Mouse (Mus musculus) hindbrain, embryonic 15.5 days (tissue): ENCODE data around the gene Mrpl45. TPM values are rescaled to one million over a fixed set of nuclear protein-coding genes. Genes with fewer than 3 reads are reported as not detected.
A peak's percentile ranks its signal among the peaks of the same experiment; 100 is the strongest.

Experiments
- ATAC-seq: fragments of 200-750 bp; cut with Nextera tagmentation; 2 replicates; pipeline ENCODE4 v1.8.0; 2017; ENCODE audit warnings: low read depth, moderate number of reproducible peaks, moderate TSS enrichment; ENCODE audit not compliant: low FRiP score
- H3K27ac ChIP-seq: fragments of 300-500 bp; sonication (generic); replicated peaks from 2 replicates; pipeline ENCODE4 v1.5.1; 2015; ENCODE audit warnings: mild to moderate bottlenecking, inconsistent platforms
- H3K27me3 ChIP-seq: fragments of 300-500 bp; sonication (generic); 2 replicates; pipeline ENCODE4 v1.6.1; 2015; ENCODE audit warnings: control low read depth, inconsistent platforms
- H3K36me3 ChIP-seq: fragments of 300-500 bp; sonication (generic); 2 replicates; pipeline ENCODE4 v1.6.1; 2015; ENCODE audit warnings: control low read depth, inconsistent platforms
- H3K4me1 ChIP-seq: fragments of 300-500 bp; sonication (generic); replicated peaks from 2 replicates; pipeline ENCODE4 v1.6.1; 2015; ENCODE audit warnings: control low read depth, inconsistent platforms
- H3K4me2 ChIP-seq: fragments of 300-500 bp; sonication (generic); 2 replicates; pipeline ENCODE4 v1.6.1; 2015; ENCODE audit warnings: moderate library complexity, mild to moderate bottlenecking, inconsistent platforms
- H3K4me3 ChIP-seq: fragments of 300-500 bp; sonication (generic); 2 replicates; pipeline ENCODE4 v1.5.1; 2015; ENCODE audit warnings: mild to moderate bottlenecking, inconsistent platforms
- H3K9ac ChIP-seq: fragments of 300-500 bp; sonication (generic); 2 replicates; pipeline ENCODE4 v1.6.1; 2015; ENCODE audit warnings: inconsistent platforms
- H3K9me3 ChIP-seq: fragments of 300-500 bp; sonication (generic); 2 replicates; pipeline ENCODE4 v1.6.1; 2016; ENCODE audit warnings: control low read depth, inconsistent platforms
- WGBS: fragments of 180-500 bp; shearing (Covaris S2); methylation state at CpG from one replicate; pipeline ENCODE4 v1.1.7; 2015; 5-methylcytosine and 5-hydroxymethylcytosine counted together
- polyA plus RNA-seq: library from polyadenylated mRNA; unstranded; fragments of >200 nt; fragmentation: Nextera tagmentation; extraction: Ambion mirVana; gene quantifications from 2 replicates; pipeline ENCODE4 v1.2.1, GENCODE M21; 2015

The Mrpl45 gene
- polyA plus RNA-seq, 1 experiment from 2014 or later = 36.8 TPM

GRCm38 (mm10) chr11:97336751-97337345 lies 21.3 kb downstream of the Mrpl45 start:
- 67% methylated on average over 14 of the region's 14 CpGs for WGBS
- H3K4me2 ChIP-seq = no peak overlapping the region
- no peaks in the 10 kb centered on the region for H3K36me3 ChIP-seq
- H3K4me1 ChIP-seq = peaks cover 9% of the 10 kb centered on the region
- no peak for ATAC-seq
- no peaks in the 10 kb centered on the region for H3K27me3 ChIP-seq
- no peak overlapping the region for H3K4me3 ChIP-seq
- no peak overlapping the region for H3K9ac ChIP-seq
- H3K9me3 ChIP-seq = no peaks in the 10 kb centered on the region
- no peak overlapping the region for H3K27ac ChIP-seq

GRCm38 (mm10) chr11:97337363-97337762 lies 21.8 kb downstream of the Mrpl45 start:
- peaks cover 9% of the 10 kb centered on the region for H3K4me1 ChIP-seq
- no peak overlapping the region for H3K9ac ChIP-seq
- 87% methylated on average over 12 of the region's 12 CpGs for WGBS
- no peaks in the 10 kb centered on the region for H3K36me3 ChIP-seq
- ATAC-seq = no peak
- H3K9me3 ChIP-seq = no peaks in the 10 kb centered on the region
- no peaks in the 10 kb centered on the region for H3K27me3 ChIP-seq
- no peak overlapping the region for H3K4me2 ChIP-seq
- no peak overlapping the region for H3K27ac ChIP-seq
- no peak overlapping the region for H3K4me3 ChIP-seq

- Histone ChIP-seq H3K9ac (no peak overlapping the region), H3K9me3 (no peaks in the 10 kb centered on the region), H3K27me3 (no peaks in the 10 kb centered on the region), H3K4me1 (peaks cover 10% of the 10 kb centered on the region), H3K27ac (peak overlapping the region; percentile 51), H3K36me3 (no peaks in the 10 kb centered on the region), H3K4me3 (no peak overlapping the region), H3K4me2 (peak overlapping the region; percentile 31)
- WGBS = 45% methylated on average over 21 of the region's 21 CpGs
- peak; percentile 54; the same call in 1 of the 2 replicates for ATAC-seq
These were observed 22.9 kb downstream of the Mrpl45 start for GRCm38 (mm10) chr11:97338302-97338976.

DNA sequence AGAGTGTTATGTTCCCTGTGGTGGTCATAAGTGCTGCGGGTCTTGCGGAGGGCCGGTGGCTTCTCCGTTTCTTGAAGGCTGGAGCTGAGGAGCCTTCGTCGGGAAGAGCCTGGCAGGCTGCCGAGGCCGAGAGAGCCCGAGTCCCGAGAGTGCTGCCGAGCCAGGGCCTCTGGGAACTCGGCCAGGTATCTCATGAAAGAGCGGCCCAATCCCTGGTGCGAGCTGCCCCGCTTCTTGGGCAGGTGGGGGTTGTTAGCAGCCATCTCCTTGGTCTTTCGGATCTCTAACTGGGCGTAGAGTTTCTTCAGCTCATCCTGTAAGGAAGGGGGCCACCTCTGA lies 23.4 kb downstream of the Mrpl45 start:
- no peak; the same call in 1 of the 2 replicates for ATAC-seq
- Histone ChIP-seq H3K9ac (no peak overlapping the region), H3K4me2 (peak overlapping the region; percentile 31), H3K4me1 (peaks cover 14% of the 10 kb centered on the region), H3K36me3 (no peaks in the 10 kb centered on the region), H3K27ac (peak overlapping the region; percentile 51), H3K4me3 (no peak overlapping the region), H3K27me3 (no peaks in the 10 kb centered on the region), H3K9me3 (no peaks in the 10 kb centered on the region)
- WGBS = 45% methylated on average over 17 of the region's 17 CpGs

DNA sequence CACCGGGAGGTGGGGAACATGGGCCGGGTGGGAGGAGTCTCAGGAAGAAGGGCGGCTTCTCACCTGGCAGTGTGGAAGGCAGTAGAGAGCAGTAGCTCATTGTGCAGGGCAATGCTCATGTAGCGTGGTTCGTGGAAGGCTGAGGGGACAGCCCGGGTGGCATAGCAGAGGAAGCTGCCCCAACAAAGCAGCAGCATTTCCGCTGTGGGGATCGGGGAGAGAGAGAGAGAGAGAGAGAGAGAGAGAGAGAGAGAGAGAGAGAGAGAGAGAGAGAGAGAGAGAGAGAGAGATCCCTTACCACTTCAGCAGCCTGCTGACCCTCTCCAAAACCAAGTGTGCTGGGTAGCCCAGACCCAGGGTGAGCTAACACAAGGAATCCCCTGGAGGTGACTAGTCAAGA lies 27.7 kb downstream of the Mrpl45 start:
- Histone ChIP-seq H3K4me3 (no peak overlapping the region), H3K4me2 (no peak overlapping the region), H3K9me3 (no peaks in the 10 kb centered on the region), H3K4me1 (peaks cover 14% of the 10 kb centered on the region), H3K9ac (no peak overlapping the region), H3K27me3 (no peaks in the 10 kb centered on the region), H3K27ac (no peak overlapping the region), H3K36me3 (no peaks in the 10 kb centered on the region)
- ATAC-seq = no peak
- WGBS = 47% methylated on average over 8 of the region's 8 CpGs

GRCm38 (mm10) chr11:97343619-97344018 lies 28.1 kb downstream of the Mrpl45 start:
- ATAC-seq = no peak
- H3K4me2 ChIP-seq = no peak overlapping the region
- H3K27ac ChIP-seq = no peak overlapping the region
- H3K27me3 ChIP-seq = no peaks in the 10 kb centered on the region
- H3K36me3 ChIP-seq = no peaks in the 10 kb centered on the region
- peaks cover 10% of the 10 kb centered on the region for H3K4me1 ChIP-seq
- no peak overlapping the region for H3K9ac ChIP-seq
- 36% methylated on average over 17 of the region's 17 CpGs for WGBS
- H3K4me3 ChIP-seq = no peak overlapping the region
- H3K9me3 ChIP-seq = no peaks in the 10 kb centered on the region

DNA sequence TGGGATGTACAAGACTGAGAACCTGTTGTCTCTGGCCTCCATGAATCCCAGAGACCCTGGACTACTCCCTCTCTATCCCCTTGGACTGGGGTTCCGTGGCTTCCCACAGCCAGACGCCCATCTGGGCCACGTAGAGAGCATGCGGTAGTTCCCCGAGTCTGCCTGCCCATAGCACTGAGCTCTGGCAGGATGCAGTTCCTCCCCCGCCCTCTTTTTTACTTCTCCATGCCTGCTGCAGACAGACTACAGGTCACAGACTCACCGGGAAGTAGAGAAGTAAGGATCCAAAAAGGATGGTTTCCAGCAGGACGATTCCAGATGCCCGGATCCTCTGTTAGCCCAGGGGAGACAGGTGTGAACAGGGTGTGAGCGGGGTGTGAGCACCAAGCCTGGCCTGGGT lies 29.9 kb downstream of the Mrpl45 start:
- peaks cover 15% of the 10 kb centered on the region for H3K4me1 ChIP-seq
- H3K27ac ChIP-seq = no peak overlapping the region
- H3K27me3 ChIP-seq = no peaks in the 10 kb centered on the region
- WGBS = 81% methylated on average over 10 of the region's 10 CpGs
- H3K9me3 ChIP-seq = no peaks in the 10 kb centered on the region
- H3K36me3 ChIP-seq = no peaks in the 10 kb centered on the region
- H3K4me3 ChIP-seq = no peak overlapping the region
- H3K9ac ChIP-seq = no peak overlapping the region
- H3K4me2 ChIP-seq = no peak overlapping the region
- no peak for ATAC-seq

GRCm38 (mm10) chr11:97346383-97346782 lies 30.9 kb downstream of the Mrpl45 start:
- H3K27ac ChIP-seq = no peak overlapping the region
- no peak overlapping the region for H3K4me2 ChIP-seq
- H3K4me1 ChIP-seq = peaks cover 25% of the 10 kb centered on the region
- H3K27me3 ChIP-seq = no peaks in the 10 kb centered on the region
- ATAC-seq = no peak
- no peak overlapping the region for H3K4me3 ChIP-seq
- no peaks in the 10 kb centered on the region for H3K36me3 ChIP-seq
- 66% methylated on average over 9 of the region's 9 CpGs for WGBS
- H3K9ac ChIP-seq = no peak overlapping the region
- H3K9me3 ChIP-seq = no peaks in the 10 kb centered on the region

- 83% methylated on average over 9 of the region's 9 CpGs for WGBS
- Histone ChIP-seq H3K9ac (no peak overlapping the region), H3K9me3 (no peaks in the 10 kb centered on the region), H3K4me3 (no peak overlapping the region), H3K4me1 (peaks cover 33% of the 10 kb centered on the region), H3K36me3 (no peaks in the 10 kb centered on the region), H3K4me2 (no peak overlapping the region), H3K27ac (no peak overlapping the region), H3K27me3 (no peaks in the 10 kb centered on the region)
- ATAC-seq = no peak
These were observed 31.8 kb downstream of the Mrpl45 start for GRCm38 (mm10) chr11:97347291-97347690.

DNA sequence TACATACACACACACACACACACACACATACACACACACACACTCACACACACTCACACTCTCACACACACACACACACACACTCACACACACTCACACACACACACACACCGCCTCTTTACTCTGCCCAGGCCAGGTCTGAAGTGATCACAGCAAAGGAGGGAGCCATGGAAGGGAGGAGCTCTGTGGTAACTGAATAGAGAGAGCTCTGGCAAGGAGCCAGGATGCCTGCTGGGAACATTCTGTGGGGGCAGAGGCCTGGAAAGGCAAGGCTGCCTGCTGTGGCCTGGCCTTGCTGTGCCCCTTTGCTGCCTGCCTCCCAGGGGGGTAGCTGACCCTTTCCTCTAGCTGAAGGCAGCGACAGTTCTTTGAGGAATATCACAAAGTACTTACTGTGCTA lies 34.5 kb downstream of the Mrpl45 start:
- ATAC-seq = peak; percentile 58; the same call in 1 of the 2 replicates
- 6% methylated on average over 2 of the region's 2 CpGs for WGBS
- H3K27me3 ChIP-seq = no peaks in the 10 kb centered on the region
- no peaks in the 10 kb centered on the region for H3K9me3 ChIP-seq
- H3K4me3 ChIP-seq = no peak overlapping the region
- H3K27ac ChIP-seq = peak overlapping the region; percentile 50
- no peak overlapping the region for H3K4me2 ChIP-seq
- H3K36me3 ChIP-seq = no peaks in the 10 kb centered on the region
- peaks cover 31% of the 10 kb centered on the region for H3K4me1 ChIP-seq
- H3K9ac ChIP-seq = no peak overlapping the region

GRCm38 (mm10) chr11:97352027-97352684 lies 36.6 kb downstream of the Mrpl45 start, which contains the start of gene Gpr179:
Gene Gpr179, minus strand, starts transcription at chr11:97352077.
- 0 out of 2 replicates have a peak, but pooled peaks have one; percentile 60 for ATAC-seq
- Histone ChIP-seq H3K4me1 (peaks cover 31% of the 10 kb centered on the region), H3K36me3 (no peaks in the 10 kb centered on the region), H3K9ac (no peak within 1 kb of the TSS), H3K4me3 (no peak within 1 kb of the TSS), H3K4me2 (no peak within 1 kb of the TSS), H3K27me3 (no peaks in the 10 kb centered on the region), H3K9me3 (no peaks in the 10 kb centered on the region), H3K27ac (no peak within 1 kb of the TSS)
- 41% methylated on average over 3 of the region's 3 CpGs for WGBS

GRCm38 (mm10) chr11:97352935-97353597 lies 37.5 kb downstream of the Mrpl45 start:
- Histone ChIP-seq H3K27me3 (no peaks in the 10 kb centered on the region), H3K27ac (no peak overlapping the region), H3K9me3 (no peaks in the 10 kb centered on the region), H3K36me3 (no peaks in the 10 kb centered on the region), H3K4me3 (no peak overlapping the region), H3K4me1 (peaks cover 31% of the 10 kb centered on the region), H3K4me2 (no peak overlapping the region), H3K9ac (no peak overlapping the region)
- ATAC-seq = no peak
- WGBS = 81% methylated on average over 4 of the region's 4 CpGs
